Mouse (Mus musculus) spleen, adult 12 weeks (tissue): ENCODE results near the gene Atp2a3.

Experiments used
- DNase-seq: peaks from one replicate; pipeline ENCODE4 v3.0.0; 2022; ENCODE audit warnings: low spot score

Atp2a3 gene

GRCm38 (mm10) chr11:72954216-72954615 lies 6.8 kb upstream of the Atp2a3 start:
- no peak for DNase-seq

GRCm38 (mm10) chr11:72955339-72955974 lies 5.5 kb upstream of the Atp2a3 start:
- DNase-seq: no peak

DNA sequence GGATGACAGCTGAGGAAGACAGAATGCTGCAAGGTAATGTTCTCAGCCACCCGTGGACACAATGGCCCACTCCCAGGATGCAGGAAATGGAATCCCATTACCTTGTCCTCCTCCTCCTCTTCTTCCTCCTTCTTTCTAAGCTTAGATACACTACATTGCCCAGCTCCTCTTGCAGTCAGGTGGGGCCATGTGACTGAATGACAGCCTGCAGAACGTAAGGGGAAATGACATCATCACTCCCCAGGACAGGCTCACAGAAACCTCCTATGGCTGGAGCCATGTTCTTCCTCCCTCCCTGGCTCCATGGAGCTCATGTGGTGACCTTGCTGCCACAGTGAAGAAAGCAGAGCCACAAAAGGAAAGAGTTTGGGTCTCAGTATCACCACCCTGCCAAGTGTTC lies 3.7 kb upstream of the Atp2a3 start:
- no peak for DNase-seq

GRCm38 (mm10) chr11:72959924-72960679 lies 867 bp upstream of the Atp2a3 start:
- no peak for DNase-seq

DNA sequence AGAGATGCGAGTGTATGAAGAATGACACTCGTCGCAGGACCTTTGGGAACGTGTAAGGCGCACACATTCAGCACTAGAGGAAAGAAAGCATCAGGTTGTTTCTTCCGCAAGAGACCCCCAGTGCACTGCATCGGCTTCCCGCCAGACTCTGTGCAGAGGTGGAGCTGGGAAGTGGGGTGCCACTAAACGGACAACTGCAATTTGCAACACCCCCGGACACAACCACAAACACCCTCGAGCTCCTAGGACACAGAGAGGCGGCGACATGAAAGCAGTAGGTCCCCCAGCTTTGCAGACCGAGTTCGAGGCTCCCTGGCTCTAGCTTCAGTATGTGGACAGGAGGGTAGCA lies 272 bp upstream of the Atp2a3 start:
- no peak for DNase-seq

GRCm38 (mm10) chr11:72962378-72962777 lies 1.4 kb downstream of the Atp2a3 start:
- DNase-seq: no peak

- no peak for DNase-seq
These were observed 2.3 kb downstream of the Atp2a3 start for GRCm38 (mm10) chr11:72963058-72963788.

- no peak for DNase-seq
These were observed 2.9 kb downstream of the Atp2a3 start for GRCm38 (mm10) chr11:72963789-72964294.

DNA sequence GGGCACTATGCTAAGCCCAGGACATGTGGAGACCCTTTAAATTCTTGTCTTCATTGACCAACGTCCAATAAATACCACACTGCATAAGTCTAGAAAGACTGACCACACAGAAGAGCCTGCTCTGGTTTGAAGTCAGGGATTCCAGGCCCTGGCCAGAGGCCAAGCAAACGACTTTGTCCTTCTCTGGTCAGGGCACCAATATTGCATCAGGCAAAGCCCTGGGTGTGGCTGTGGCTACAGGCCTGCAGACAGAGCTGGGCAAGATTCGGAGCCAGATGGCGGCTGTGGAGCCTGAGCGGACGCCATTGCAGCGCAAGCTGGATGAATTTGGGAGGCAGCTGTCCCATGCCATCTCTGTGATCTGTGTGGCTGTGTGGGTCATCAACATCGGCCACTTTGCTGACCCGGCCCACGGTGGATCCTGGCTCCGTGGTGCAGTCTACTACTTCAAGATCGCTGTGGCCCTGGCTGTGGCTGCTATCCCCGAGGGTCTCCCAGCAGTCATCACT lies 14.1 kb downstream of the Atp2a3 start:
- no peak for DNase-seq

GRCm38 (mm10) chr11:72982516-72982915 lies 21.5 kb downstream of the Atp2a3 start:
- no peak for DNase-seq

GRCm38 (mm10) chr11:72983283-72983682 lies 22.3 kb downstream of the Atp2a3 start:
- no peak for DNase-seq

DNA sequence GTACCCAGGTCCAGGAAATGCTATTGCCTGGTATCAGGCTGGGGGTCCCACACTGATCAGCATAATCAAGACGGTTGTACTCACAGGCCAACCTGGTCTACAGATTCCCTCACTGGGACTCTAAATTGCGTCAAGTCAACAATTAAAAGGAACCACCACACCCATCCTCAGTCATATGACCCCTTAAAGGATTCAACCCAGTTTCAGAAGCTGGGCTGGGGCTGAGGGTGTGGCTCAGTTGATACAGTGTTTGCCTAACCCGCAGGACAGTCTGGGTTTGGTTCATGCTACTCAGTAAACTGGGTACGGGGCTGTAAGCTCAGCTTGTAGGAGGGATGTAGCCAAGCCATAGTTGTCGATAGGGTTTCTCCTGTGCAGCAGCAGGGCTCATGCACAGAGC lies 25.8 kb downstream of the Atp2a3 start:
- no peak for DNase-seq

- DNase-seq: no peak
These were observed 26.3 kb downstream of the Atp2a3 start for GRCm38 (mm10) chr11:72987234-72987633.

- no peak for DNase-seq
These were observed 26.8 kb downstream of the Atp2a3 start for GRCm38 (mm10) chr11:72987807-72988206.

DNA sequence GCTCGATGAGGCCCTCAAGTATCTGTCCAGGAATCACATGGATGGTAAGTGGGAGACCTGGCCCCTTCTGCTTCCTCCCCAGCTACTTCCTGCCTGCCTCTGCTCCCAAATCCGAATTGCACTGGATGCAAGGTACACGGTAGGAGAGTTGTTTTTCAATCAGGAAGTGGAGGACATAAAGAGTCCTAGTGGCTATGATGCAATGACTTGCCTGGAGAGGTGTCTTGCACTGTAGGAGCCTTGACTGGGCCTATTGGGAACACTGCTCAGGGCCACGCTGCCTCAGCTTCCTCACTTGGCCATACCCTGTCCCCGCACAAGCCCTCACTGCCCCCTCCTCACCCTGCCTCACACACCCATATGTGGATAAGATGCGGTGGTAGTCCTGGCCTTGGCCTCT lies 28.1 kb downstream of the Atp2a3 start:
- no peak for DNase-seq

DNA sequence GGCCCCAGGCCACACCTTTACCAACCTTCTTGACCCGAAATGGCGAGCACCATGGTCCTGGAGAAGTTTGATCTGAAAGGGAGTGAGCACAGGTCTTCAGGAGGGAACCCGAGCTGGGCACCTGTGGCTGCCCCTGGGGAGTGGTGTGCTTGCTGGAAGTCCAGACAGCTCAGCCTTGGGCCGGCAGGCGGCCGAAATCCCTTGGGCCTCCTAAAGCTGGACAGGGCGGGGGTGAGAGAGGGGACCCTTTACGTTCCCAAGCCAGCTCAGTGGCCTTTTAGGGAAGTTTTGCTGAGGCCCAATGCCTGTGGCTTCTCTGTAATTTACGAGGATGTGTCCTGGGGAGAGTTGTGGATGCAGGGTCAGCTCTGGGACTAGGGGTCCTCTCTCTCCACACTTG lies 29.7 kb downstream of the Atp2a3 start:
- no peak for DNase-seq

GRCm38 (mm10) chr11:72991961-72992360 lies 31.0 kb downstream of the Atp2a3 start:
- DNase-seq: no peak

DNA sequence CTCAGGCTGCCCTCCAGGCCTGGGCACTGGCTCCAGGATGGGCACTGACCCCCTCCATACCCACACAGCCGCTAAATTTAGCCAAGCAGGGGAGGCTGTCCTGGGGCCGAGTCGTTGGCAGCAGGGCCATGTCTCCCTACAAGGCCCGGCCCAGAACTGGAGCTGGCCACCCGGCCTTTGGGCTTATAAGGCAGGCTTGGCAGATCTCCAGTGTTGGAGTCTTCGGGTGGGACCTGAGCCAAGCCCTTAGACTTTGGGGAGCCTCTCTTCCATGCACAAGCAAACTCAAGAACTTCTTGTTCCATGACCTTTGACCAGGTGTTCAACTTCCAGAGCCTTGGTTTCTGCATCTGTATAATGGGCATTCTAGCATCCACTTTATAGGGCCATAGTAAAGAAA lies 35.4 kb downstream of the Atp2a3 start:
- no peak for DNase-seq

DNA sequence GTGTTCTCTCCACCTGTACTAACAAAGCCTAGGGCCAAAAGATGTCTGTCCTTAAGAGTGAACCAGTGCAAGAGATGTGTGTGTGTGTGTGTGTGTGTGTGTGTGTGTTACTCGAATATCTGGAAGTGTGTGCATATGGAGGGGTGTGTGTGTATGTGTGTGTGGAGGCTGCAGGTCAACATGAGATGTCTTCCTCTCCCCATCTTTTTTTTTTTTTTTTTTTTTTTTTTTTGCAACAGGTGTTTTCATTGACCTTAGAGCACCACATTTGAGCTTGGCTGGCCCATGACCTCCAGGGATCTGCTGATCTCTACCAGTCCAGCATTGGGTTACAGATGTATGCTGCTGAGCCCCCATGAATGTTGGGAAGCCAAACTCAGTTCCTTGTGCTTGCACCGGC lies 35.8 kb downstream of the Atp2a3 start:
- no peak for DNase-seq

DNA sequence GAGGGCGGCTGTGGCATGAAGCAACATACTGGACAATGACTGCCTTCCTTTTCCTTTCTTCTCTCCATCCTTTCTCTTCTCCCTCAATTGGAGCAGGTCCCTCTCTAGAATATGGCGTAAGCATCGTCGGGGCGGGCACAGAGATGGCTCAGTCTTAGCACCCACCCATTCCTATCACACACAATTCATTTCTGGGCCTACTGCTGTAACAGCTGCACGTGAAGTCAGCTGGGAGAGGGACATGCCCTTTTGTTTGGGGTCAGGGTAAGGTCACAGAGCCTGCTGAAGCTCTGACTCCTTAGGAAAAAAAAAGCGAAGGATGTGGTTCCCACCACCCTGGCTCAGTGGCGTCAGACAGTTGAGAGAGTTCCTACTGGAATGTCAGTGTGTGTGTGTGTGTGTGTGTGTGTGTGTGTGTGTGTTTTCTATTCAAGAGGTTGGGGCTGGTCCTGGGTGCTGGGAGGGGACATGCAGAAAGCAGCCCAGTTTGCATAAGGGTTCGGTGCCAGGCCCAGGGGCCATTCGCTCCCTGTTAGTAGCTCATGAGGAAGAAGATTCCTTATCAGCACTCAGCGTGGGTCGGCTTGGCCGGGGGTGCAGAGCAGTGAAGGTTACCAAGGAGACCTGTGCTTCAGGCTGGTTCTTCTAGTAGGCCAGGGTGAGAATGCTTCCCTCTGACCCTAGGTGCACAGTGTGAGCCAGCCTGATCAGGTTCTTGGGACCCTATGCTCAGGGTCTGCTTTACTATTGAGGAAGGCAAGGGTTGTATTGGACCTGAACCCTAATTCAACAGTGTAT lies 36.8 kb downstream of the Atp2a3 start:
- DNase-seq: no peak

DNA sequence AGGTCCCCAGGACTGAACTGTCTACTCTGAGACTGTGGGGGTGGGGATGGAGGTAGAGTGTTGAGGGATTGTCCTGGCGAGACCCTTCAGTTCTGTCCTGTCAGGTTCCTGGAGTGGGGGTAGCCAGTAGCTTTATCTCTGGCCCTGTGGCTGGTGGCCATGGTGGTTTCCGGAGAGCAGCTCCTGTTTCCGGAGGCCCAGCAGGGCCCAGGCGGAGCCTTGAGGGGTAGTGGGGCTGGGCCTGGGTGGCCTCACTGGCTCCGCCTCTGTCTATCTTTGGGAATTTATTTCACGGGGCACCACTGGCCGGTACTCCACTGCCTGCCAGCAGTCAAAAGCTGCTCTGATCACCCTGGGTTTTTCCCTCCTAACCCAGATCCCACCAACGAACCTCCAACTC lies 37.8 kb downstream of the Atp2a3 start, which contains the start of gene P2rx1:
TSS of gene P2rx1 (plus strand) at position 333 of the 400 bp plus-strand sequence.
- no peak for DNase-seq

DNA sequence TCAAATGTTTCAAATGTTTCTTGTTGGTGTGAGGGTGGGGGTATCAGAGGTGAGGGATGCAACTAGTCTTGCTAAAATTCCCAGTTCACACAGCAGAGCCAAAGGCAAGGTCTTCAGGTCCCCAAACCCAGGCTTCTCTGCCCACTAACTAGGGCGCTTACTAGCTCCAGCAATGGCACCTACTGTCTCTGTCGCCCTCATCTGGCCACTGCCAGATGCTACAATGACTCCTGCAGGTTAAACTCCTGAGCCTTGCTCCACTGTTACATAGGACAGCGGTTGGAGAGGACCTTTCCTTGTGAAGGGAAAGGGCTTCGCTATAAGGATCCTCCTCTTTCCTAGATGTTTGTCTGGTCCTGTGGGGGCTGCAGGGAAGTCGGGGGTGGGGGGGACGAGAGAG lies 40.1 kb downstream of the Atp2a3 start:
- no peak for DNase-seq
